Mouse (Mus musculus) heart, adult 2 months (tissue): ENCODE data around the gene Adamts15. TPM values are rescaled to one million over a fixed set of nuclear protein-coding genes. Genes with fewer than 3 reads are reported as not detected.
A peak's percentile ranks its signal among the peaks of the same experiment; 100 is the strongest.

Source experiments
- DNase-seq, 2 experiments: peaks; one replicate each; pipeline ENCODE4 v3.0.0; 2021
- H3K27ac ChIP-seq: fragments of 200-600 bp; 2 replicates; pipeline ENCODE4 v1.8.1; 2022
- H3K27me3 ChIP-seq: fragments of 200-500 bp; 2 replicates; pipeline ENCODE4 v1.6.1; 2012; ENCODE audit warnings: mild to moderate bottlenecking, low read length, inconsistent platforms, mixed read lengths; ENCODE audit not compliant: control insufficient read depth, insufficient read depth
- H3K36me3 ChIP-seq: fragments of 200-500 bp; 2 replicates; pipeline ENCODE4 v1.6.1; 2012; ENCODE audit warnings: low read length, inconsistent platforms; ENCODE audit not compliant: control insufficient read depth, insufficient read depth
- H3K4me1 ChIP-seq: fragments of 200-500 bp; 2 replicates; pipeline ENCODE4 v1.6.1; 2011; ENCODE audit warnings: low read length; ENCODE audit not compliant: control insufficient read depth, insufficient read depth
- H3K4me3 ChIP-seq: fragments of 200-600 bp; 2 replicates; pipeline ENCODE4 v1.8.1; 2022
- H3K79me2 ChIP-seq: fragments of 200-500 bp; replicated peaks from 2 replicates; pipeline ENCODE4 v1.6.1; 2012; ENCODE audit warnings: mild to moderate bottlenecking, inconsistent platforms, low read length, moderate library complexity, mixed read lengths; ENCODE audit not compliant: control insufficient read depth, insufficient read depth
- H3K9ac ChIP-seq: fragments of 200-500 bp; 2 replicates; pipeline ENCODE4 v1.6.1; 2012; ENCODE audit warnings: low read depth, mild to moderate bottlenecking, control low read depth, inconsistent platforms, low read length, mixed read lengths
- CTCF ChIP-seq: fragments of 200-600 bp; IDR thresholded peaks from 2 replicates; pipeline ENCODE4 v1.8.1; 2022; ENCODE audit warnings: antibody characterized with exemption, mild to moderate bottlenecking, moderate library complexity
- EP300 ChIP-seq: fragments of 200-500 bp; IDR thresholded peaks from 2 replicates; pipeline ENCODE4 v1.6.1; 2011; ENCODE audit warnings: low read depth, low read length, control low read depth; ENCODE audit not compliant: insufficient read depth
- POLR2A ChIP-seq: fragments of 200-500 bp; IDR thresholded peaks from 2 replicates; pipeline ENCODE4 v1.6.1; 2011; ENCODE audit warnings: mild to moderate bottlenecking, low read depth, low read length, control low read depth; ENCODE audit not compliant: insufficient read depth
- WGBS: fragments of 180-500 bp; shearing (Covaris S2); methylation state at CpG from one replicate; pipeline ENCODE4 v1.1.7; 2018; 5-methylcytosine and 5-hydroxymethylcytosine counted together
- intact Hi-C: fragments of 180-260 bp; cut with DNase I; formaldehyde crosslinking; loops from one replicate; pipeline ENCODE4 v1.15.1; 2025
- long read RNA-seq: library from polyadenylated mRNA; stranded (forward); transcript quantifications from one replicate; pipeline ENCODE4 v2.0.0, GENCODE M21; 2021
- polyA plus RNA-seq: library from polyadenylated mRNA; depleted of rRNA; stranded (reverse); fragments of >200 nt; gene quantifications from 2 replicates; pipeline ENCODE4 v1.2.3, GENCODE M21; 2012; rRNA removed
- total RNA-seq, 2 experiments: library from RNA; stranded (reverse); gene quantifications; 2 replicates each; pipeline ENCODE4 v1.2.3; 2021

Gene Adamts15
- total RNA-seq (1 to 10 TPM; 7.6 to 8.5 TPM), polyA plus RNA-seq (6.4 and 10.5 TPM in 2 replicates)
- long read RNA-seq, full-length matches to known transcripts = 8 of 12 reads
- long read RNA-seq, partial matches to known transcripts = 4 of 12 reads
- long read RNA-seq, other reads (novel, unspliced or antisense) = 0 of 12 reads

DNA sequence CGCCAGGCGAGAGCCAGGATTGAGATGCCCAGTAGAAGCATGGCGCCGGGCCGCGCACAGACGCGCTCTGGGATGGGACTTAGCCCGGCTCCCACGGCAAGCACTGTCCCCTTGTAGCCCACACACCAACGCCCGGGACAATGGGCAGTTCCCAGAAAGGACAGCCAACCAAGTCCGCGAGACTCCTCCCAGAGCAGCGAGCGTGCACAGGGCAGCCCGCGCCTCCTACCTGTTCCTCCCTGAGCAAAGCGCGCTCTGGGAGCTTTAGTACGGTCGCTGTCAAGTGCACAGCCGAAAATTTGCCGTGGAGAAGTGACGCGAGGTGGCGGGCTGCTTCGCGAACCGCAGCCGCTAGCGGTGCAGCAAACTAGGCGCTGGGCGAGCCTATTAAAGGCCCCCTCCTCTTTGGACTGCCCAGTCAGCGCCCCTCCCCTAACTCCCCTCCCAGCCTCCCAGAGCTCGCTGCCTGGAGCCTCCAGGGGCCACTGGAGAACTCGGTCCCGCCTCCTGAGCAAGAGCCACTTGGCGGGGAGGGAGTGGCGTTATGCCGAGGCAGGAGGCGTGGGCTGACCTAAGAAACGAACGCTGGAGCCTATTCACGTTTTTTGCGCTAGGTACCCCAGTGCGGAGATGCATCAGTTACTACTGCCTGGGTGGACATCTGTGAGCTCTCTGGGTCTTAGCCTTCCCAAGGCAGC is at the start of gene Adamts15:
Adamts15 (minus strand) TSS at position 256 of the 698 bp plus-strand sequence.
- TF ChIP-seq POLR2A (peak; percentile 52; the same call in 1 of the 2 replicates), CTCF (no peak), EP300 (no peak)
- under 1% methylated on average over 46 of the region's 47 CpGs for WGBS
- peak within 1 kb of the TSS; percentile 36 for H3K27ac ChIP-seq
- H3K4me1 ChIP-seq = peaks cover 2% of the 10 kb centered on the region
- H3K4me3 ChIP-seq = peak within 1 kb of the TSS; percentile 44
- no peaks in the 10 kb centered on the region for H3K36me3 ChIP-seq
- H3K79me2 ChIP-seq = no peaks in the 10 kb centered on the region
- H3K27me3 ChIP-seq = no peaks in the 10 kb centered on the region
- H3K9ac ChIP-seq = peak within 1 kb of the TSS; percentile 67
- intact Hi-C loops = loop anchor here (5.0 kb wide), 1 partner anchor 440 kb away; no protein-coding TSS in a partner anchor
- DNase-seq = peak; percentile 80 to 82

DNA sequence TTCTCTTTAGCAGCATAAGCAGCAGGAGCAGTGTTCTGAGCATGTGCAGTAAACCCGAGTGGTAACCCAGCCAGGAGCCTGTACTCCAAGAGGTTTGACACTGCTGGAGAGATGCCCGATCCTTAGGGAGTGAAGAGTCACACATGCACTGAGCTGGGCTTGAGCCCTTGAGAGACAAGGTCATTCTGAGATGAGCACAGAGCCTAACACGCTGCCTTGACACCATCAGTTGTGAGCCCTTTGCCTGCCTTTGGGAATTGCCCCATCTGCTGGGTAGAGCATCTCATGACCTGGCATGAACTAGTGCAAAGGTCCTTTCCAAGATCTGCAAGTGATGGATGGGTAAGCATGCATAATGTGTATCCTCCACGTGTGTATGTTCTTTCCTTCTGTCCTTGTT is 49.7 kb upstream of the Adamts15 start:
- H3K4me1 ChIP-seq = peaks cover 4% of the 10 kb centered on the region
- H3K36me3 ChIP-seq = no peaks in the 10 kb centered on the region
- no peak for DNase-seq
- H3K79me2 ChIP-seq = no peaks in the 10 kb centered on the region
- WGBS = 36% methylated on average over 4 of the region's 4 CpGs
- intact Hi-C loops = no loop called here
- H3K27me3 ChIP-seq = no peaks in the 10 kb centered on the region
- TF ChIP-seq EP300 (no peak), CTCF (peak; percentile 35), POLR2A (no peak)
- no peak overlapping the region for H3K4me3 ChIP-seq
- H3K27ac ChIP-seq = no peak overlapping the region
- H3K9ac ChIP-seq = no peak overlapping the region

DNA sequence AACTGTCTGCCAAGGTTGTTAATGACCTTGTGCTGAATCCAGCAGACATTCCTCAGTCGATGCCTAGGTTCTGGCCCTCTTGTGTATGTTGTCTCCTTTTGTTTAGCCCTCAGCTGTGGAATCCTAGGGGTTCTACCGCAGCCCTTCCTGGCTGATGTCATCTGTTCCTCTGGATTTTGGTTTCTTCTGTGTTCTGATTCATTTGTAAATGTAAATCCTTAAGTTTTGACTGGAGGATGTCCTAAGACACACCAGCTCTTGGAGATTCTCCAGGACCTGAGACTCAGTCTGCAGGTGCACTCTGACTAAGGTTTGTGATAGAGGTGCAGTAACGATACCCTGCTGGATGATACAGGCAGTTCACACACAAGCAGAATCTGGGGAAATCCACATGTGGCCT is 47.7 kb upstream of the Adamts15 start:
- H3K79me2 ChIP-seq = no peaks in the 10 kb centered on the region
- TF ChIP-seq POLR2A (no peak), EP300 (no peak), CTCF (no peak)
- H3K4me3 ChIP-seq = no peak overlapping the region
- H3K27me3 ChIP-seq = no peaks in the 10 kb centered on the region
- no peaks in the 10 kb centered on the region for H3K36me3 ChIP-seq
- H3K9ac ChIP-seq = no peak overlapping the region
- intact Hi-C loops = no loop called here
- 69% methylated on average over 3 of the region's 3 CpGs for whole genome bisulfite sequencing
- no peak overlapping the region for H3K27ac ChIP-seq
- H3K4me1 ChIP-seq = peaks cover 6% of the 10 kb centered on the region
- DNase-seq = no peak

DNA sequence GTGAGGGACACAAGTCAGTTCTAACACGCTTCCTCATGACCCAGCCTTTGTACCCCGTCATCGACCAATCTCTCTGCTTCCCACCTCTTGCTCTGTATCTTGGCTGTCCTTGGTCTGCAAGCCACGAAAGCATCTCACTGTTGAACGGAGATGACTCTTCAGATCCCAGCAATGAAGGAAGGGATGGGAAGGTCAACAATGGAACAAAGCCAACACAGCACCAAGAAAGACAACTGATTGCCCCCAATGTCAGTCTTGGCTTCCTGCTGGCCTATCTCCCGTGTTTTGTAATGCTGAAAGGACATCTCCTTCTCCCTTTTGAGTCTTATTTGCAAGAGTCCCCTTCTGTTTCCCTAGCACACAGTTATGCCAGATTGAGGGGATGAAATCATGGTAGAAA is 45.9 kb upstream of the Adamts15 start:
- no peak for DNase-seq
- Histone ChIP-seq H3K4me3 (no peak overlapping the region), H3K27me3 (no peaks in the 10 kb centered on the region), H3K79me2 (no peaks in the 10 kb centered on the region), H3K36me3 (no peaks in the 10 kb centered on the region), H3K9ac (no peak overlapping the region), H3K4me1 (peaks cover 8% of the 10 kb centered on the region), H3K27ac (no peak overlapping the region)
- WGBS = 81% methylated on average over 6 of the region's 6 CpGs
- TF ChIP-seq CTCF (no peak), POLR2A (no peak), EP300 (no peak)
- intact Hi-C loops = no loop called here

DNA sequence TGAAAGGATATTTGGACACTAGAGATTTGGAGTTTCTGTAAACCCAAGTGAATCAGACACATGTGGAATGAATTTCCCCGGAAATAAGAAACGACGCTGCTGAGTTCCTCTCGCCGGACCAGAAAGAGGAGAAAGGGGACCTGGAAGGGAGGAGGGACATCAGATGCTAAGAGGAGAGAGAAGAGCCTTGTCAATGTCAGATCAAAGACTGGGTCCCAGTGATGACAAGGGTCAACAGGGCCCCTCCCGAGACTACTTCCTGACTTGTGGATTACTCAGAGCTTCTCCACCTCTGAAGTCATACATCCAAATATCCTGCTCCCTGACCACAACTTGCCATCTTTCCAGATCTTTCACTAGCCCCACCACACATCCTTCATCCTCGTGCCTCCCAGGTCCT is 44.6 kb upstream of the Adamts15 start:
- DNase-seq = no peak
- TF ChIP-seq EP300 (no peak), CTCF (no peak), POLR2A (no peak)
- Histone ChIP-seq H3K27me3 (no peaks in the 10 kb centered on the region), H3K36me3 (no peaks in the 10 kb centered on the region), H3K27ac (no peak overlapping the region), H3K79me2 (no peaks in the 10 kb centered on the region), H3K4me3 (no peak overlapping the region), H3K4me1 (peaks cover 8% of the 10 kb centered on the region), H3K9ac (no peak overlapping the region)
- intact Hi-C loops = no loop called here
- 35% methylated on average over 7 of the region's 7 CpGs for WGBS

DNA sequence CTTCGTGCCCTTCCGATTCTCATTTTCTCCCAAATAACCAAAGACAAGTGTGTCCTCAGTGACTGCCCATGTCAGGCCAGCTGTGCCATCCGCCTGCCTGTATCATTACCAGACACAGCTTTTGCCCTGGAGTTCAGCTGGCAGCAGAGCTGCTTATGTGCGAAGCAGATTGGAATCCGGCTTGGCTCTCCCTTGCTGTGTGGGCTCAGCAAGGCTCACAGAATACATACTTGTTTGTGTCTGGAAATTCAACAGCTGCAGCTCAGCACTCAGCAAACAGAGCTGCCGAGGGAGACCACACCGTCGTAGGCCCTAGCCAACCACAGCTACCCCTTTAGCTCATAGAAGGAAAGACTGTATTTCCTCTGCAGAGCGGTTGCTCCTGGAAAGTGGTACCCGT is 42.4 kb upstream of the Adamts15 start:
- H3K9ac ChIP-seq = no peak overlapping the region
- no peak for TF ChIP-seq POLR2A
- TF ChIP-seq EP300 = no peak
- no peak for TF ChIP-seq CTCF
- H3K4me1 ChIP-seq = peaks cover 8% of the 10 kb centered on the region
- no peak overlapping the region for H3K4me3 ChIP-seq
- intact Hi-C loops = no loop called here
- no peaks in the 10 kb centered on the region for H3K79me2 ChIP-seq
- H3K27me3 ChIP-seq = no peaks in the 10 kb centered on the region
- DNase-seq = peak in 1 of 2 experiments; percentile 36
- H3K36me3 ChIP-seq = no peaks in the 10 kb centered on the region
- WGBS = 60% methylated on average over 10 of the region's 10 CpGs
- no peak overlapping the region for H3K27ac ChIP-seq
